Mouse (Mus musculus): Measurements from ENCODE around the gene Olfr467.
"Not testable (repeated sequence)": the region's sequence is repeated elsewhere in the genome, so short reads cannot be mapped to it uniquely, and the experiment has no call there.

The Olfr467 gene

DNA sequence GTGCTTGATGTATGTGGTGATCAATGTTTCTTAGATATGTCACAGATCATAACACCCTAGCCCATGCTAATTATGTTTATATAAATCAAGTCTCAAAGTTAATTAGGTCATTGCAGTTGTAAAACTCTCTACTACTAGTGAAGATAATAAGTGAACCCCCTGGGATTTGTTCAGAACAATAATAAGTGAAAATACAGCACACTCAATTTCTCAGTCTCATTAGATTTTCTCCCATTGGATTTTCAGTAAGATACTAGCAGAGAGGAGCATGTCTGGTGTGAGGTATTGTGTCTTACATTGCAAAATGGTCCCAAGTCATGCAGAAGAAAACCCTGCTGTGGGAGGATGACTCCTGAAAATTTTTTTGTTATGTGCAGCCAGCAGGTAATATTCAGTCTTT, at the start of gene Olfr467:
TSS of gene Olfr467 (plus strand) at position 301 of the 400 bp plus-strand sequence.
- no peak for DNase-seq (ENCODE audit: low spot score)

DNA sequence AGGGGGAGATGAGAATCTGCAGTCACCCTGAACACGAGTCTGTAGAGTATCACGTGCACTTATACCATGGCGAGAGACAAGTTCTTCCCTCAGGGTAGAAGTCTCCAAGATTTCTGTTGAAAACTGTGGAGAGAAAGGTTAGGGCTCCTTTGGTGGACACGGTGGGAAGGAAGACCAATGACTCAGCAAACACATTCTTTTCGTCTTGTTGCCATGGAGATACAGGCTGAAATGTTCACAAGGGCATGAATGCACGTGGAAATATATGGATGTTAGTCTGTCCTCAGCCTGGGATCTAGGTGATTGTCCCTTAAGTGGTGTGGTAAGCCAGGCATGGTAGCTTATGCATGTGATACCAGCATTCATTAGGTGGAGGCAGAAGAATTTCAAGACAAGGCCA, 41.3 kb upstream of the Olfr467 start:
- no peak for DNase-seq (ENCODE audit: low spot score)

DNA sequence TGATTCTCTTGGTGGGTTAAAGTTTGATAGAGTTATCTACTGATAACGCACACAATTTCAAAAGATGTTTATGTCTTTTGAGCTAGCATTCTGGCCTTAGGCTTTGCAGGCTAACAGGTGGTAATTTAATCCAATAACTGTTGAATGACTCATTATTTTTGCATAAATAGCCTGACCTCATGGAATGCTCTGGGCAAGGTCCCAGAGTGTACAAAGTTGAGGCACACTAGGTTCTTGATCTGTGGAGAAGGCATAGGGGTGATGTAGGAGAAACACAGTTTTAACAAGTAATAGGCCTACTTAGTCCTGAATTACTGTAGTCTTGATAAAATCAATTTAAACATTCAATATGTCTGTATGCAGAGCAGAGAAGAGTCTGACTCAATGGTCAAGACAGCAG, 33.8 kb upstream of the Olfr467 start:
- no peak for DNase-seq (ENCODE audit: low spot score)

DNA sequence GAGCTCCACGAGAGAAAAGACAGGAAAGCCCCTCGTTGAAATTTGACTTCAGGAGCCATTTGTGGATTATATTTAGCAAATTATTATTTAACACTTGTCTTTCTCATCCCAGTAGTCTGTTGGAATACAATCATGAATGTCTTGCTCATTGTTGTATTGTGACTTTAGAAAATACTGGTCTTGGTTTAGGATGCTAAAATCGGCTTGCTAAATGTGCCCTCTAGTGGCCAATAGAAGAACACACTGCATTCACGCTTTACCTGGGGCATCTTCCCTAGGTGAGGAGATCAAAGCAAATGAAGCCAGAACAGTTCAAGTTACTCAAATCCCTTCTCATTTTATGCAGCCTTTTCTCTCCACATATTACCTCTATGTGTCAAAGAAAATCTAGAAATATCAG, 32.5 kb upstream of the Olfr467 start:
- DNase-seq (ENCODE audit: low spot score), result no peak

DNA sequence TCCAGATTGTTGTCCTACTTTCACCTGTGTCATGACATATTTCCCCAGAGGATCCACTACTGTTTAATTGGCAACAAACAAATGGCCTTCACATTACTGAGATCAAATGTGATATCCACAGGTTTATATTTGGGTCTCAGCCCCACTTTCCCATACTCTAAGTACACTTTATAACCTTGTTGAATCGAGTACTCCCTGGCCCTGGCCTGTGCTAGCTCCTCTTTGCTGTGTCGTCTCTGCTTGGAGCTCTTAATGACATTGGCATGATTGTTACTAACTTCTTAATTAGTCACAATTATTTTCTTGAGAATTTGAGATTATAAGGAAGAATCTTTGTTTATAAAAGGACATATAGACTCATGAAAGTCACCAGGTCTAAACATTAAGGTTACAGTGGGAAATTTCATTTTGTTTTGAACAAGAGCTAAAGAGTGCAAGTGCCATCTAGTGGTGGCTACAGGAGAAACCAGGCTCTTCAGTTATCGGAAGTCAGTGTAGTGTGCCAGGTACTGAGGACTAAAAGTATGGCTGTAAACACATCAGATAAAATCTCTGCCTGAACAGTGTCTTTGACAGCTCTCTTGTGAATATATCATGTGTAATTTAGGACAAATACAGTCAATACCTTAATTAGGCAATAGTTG, 24.0 kb upstream of the Olfr467 start:
- no peak for DNase-seq (ENCODE audit: low spot score)

DNA sequence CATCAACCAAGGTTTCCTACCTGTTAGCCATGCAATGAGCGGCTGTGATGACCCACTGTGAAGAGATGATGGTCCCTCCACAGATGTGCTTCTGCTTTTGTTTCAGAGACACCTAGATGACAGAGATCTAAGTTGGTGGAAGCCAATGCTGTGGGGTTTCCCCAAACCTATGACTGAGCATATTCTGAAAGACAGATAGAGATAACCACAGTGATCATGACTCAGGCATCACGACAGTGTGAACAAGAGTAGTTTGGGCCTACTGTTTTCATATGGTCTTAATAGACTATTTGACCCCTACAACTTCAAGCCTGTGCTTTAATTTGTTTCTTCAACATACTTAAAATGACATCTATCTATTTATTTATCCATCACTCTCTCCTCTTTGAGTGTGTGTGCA, 15.6 kb upstream of the Olfr467 start:
- DNase-seq (ENCODE audit: low spot score), result no peak

DNA sequence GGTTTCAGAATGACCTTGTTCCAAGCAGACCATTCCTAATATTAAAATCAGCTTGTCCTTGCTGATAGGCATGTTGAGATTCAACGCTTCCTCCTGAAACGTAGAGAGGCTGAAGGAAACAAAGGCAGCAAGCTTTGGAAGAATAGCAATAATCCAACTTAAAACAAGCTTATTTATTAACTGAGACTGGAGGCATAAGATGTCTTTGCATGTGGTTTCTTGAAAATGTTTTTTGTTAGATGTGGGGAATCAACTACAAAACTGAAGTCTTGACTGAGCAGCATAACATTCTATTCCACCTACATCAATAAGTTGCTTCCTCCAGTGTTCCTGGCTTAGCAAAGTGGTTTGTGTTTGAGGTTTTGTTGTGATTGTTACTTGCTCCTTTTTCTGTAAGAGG, 11.0 kb upstream of the Olfr467 start, which contains the start of gene Ovch2:
TSS of gene Ovch2 (minus strand) at position 101 of the 400 bp plus-strand sequence.
- DNase-seq (ENCODE audit: low spot score), result no peak

DNA sequence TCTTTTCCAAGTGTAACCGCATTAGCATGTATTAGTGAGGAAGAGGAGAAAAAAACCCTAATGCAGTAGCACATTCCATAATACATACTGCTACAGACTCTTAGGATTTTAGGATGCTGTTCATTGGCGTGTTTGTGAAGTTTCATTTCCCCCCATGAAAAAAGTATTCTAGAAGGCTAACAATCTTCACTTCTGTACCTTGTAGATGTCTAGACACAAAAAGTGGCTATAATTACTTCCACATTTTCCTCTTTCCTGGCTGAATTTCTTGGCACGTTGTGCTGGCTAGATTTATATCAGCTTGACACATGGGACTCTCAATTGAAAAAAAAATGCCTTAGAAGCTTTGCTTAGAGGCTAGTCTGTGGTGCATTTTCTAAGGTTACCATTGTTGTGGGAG, 9.9 kb upstream of the Olfr467 start:
- DNase-seq (ENCODE audit: low spot score), result no peak

DNA sequence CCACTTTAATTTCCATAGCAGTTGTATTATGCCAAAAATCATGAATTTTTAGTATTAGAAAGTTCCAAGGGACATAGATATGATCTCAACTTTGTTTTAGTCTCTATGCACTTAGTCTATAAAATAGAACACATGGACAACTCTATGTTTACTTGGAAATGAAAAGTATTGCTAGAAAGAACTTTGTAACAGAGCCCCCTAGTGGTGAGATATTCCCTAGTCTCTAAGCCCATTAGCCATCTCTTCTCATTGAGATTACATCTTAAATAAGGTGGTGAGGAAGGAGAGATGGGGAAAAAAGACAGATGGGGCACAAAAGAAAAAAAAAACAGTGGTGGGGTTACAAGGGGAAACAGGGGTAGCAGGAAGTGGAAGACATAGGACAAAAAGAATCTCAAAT, 7.4 kb downstream of the Olfr467 start:
- no peak for DNase-seq (ENCODE audit: low spot score)

DNA sequence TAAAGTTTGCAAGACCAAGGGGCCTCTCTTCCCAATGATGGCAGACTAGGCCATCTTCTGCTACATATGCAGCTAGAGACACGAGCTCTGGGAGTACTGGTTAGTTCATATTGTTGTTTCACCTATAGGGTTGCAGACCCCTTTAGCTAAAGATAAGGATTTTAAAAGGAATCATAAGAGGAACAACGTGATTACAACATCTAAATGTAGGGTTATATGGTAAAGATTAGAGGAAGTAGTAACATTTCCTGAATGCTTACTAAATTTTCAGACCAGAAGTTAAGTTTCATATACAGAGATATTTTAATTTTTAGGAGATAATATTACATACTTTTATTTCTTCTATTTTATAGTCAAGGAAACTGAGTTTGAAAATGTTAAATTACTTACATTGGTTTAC, 11.8 kb downstream of the Olfr467 start:
- DNase-seq (ENCODE audit: low spot score), result not testable (repeated sequence)

DNA sequence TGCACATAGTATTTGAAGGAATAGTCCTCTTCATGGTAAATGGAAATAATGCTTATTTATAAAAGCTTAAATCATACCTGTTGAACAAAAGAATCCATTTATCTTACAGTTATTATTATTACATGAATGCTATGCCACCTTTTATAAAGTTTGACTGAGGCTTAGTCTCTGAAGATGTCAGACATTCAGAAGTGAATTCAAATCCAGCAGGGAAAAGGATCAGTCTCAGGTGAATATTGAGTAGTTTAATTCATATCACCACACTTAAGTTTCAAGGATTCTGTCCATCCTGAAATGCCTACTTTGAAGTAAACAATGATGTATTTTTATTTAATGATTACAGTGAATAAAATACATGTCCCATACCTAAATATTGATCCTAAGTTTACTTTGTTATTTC, 13.4 kb downstream of the Olfr467 start, which contains the start of gene Olfr469:
TSS of gene Olfr469 (minus strand) at position 101 of the 400 bp plus-strand sequence.
- DNase-seq (ENCODE audit: low spot score), result not testable (repeated sequence)

DNA sequence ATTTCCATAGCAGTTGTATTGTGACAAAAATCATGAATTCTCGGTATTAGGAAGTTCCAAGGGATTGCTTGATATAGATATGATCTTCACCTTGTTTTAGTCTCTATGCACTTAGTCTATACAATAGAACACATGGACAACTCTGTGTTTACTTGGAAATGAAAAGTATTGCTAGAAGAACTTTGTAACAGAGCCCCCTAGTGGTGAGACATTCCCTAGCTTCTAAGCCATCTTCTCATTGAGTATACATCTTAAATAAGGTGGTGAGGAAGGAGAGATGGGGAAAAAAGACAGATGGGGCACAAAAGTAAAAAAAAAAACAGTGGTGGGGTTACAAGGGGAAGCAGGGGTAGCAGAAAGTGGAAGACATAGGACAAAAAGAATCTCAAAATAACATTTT, 29.7 kb downstream of the Olfr467 start:
- no peak for DNase-seq (ENCODE audit: low spot score)

DNA sequence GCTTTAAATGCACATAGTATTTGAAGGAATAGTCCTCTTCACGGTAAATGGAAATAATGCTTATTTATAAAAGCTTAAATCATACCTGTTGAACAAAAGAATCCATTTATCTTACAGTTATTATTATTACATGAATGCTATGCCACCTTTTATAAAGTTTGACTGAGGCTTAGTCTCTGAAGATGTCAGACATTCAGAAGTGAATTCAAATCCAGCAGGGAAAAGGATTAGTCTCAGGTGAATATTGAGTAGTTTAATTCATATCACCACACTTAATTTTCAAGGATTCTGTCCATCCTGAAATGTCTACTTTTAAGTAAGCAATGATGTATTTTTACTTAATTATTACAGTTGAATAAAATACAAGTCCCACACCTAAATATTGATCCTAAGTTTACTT, 35.3 kb downstream of the Olfr467 start, which contains the start of gene Olfr470:
TSS of gene Olfr470 (minus strand) at position 101 of the 400 bp plus-strand sequence.
- not testable (repeated sequence) for DNase-seq (ENCODE audit: low spot score)
